Mouse (Mus musculus) C2C12 (cell line): ENCODE results near the gene Arhgap31.

ENCODE experiments used
- CTCF ChIP-seq: IDR thresholded peaks from one replicate; pipeline ENCODE4 v1.5.1; 2011; ENCODE audit not compliant: control insufficient read depth, insufficient read depth, insufficient read length
- MAX ChIP-seq: IDR thresholded peaks from one replicate; pipeline ENCODE4 v1.6.1; 2011; ENCODE audit warnings: mild to moderate bottlenecking, control low read depth
- MYOD1 ChIP-seq: IDR thresholded peaks from one replicate; pipeline ENCODE4 v1.6.1; 2011; ENCODE audit warnings: low read depth; ENCODE audit not compliant: control insufficient read depth, insufficient read length

- TF ChIP-seq CTCF, result no peak
- TF ChIP-seq MAX, result no peak
- TF ChIP-seq MYOD1, result no peak
These were observed 40.1 kb downstream of the Arhgap31 start for GRCm38 (mm10) chr16:38672947-38673346.
